Mouse (Mus musculus): ENCODE measurements at regions not wholly inside any gene's neighbourhood (a gene's known extent, or its start where the extent isn't known, plus 50 kb on each side); places are given as distances from the start of the nearest gene placed in this dataset.
A peak's percentile ranks its signal among the peaks of the same experiment; 100 is the strongest.

DNA sequence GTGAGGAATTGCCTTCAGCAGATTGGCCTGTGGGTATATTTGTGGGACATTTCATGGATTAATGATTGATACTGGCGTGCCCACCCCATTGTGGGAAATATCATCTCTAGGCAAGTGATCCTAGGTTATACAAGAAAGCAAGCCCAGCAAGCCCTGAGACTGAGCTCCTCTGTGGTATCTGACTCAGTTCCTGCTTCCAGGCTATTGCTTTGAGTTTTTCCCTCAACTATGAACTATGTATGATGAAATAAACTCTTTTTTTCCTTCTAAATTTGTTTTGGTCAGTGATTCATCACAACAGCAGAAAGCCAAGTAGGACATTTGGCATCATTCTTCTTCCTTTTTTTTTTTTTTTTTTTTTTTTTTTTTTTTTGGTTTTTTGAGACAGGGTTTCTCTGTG, 119.8 kb downstream of the Tbr1 start:
- Histone ChIP-seq H3K27me3 (no peaks in the 10 kb centered on the region), H3K9me3 (no peaks in the 10 kb centered on the region), H3K9ac (replicated peaks) (no peak overlapping the region), H3K4me2 (replicated peaks) (no peak overlapping the region), H3K4me1 (replicated peaks) (no peaks in the 10 kb centered on the region), H3K36me3 (no peaks in the 10 kb centered on the region), H3K27ac (no peak overlapping the region), H3K4me3 (replicated peaks) (no peak overlapping the region)
- no peak for ATAC-seq
- WGBS = 83% methylated on average over 1 of the region's 1 CpGs

DNA sequence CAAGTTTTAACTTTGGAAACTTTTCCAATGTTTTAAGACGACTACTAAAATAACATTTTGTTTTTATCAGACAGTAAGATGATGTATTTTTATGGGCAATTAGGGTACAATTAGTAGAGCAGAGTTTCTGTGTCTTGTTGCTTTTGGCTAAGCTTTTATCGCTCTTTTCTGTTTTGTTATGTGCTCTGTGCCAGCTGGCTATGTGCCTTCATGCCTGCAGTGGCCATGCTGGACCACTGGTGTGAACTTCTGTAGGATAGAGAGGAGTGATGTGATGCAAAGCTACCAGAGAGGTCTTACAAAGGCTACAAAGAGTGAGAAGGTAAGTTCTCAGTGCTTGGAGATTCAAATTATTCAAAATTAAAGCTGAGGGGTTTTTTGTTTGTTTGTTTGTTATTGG, 108.0 kb upstream of the Slc4a10 start:
- H3K9me3 ChIP-seq = no peaks in the 10 kb centered on the region
- H3K4me2 ChIP-seq (replicated peaks) = no peak overlapping the region
- 92% methylated on average over 2 of the region's 2 CpGs for WGBS
- H3K27ac ChIP-seq = no peak overlapping the region
- no peak overlapping the region for H3K4me3 ChIP-seq (replicated peaks)
- no peaks in the 10 kb centered on the region for H3K4me1 ChIP-seq (replicated peaks)
- H3K36me3 ChIP-seq = no peaks in the 10 kb centered on the region
- no peak for ATAC-seq
- H3K27me3 ChIP-seq = no peaks in the 10 kb centered on the region
- H3K9ac ChIP-seq (replicated peaks) = no peak overlapping the region

GRCm38 (mm10) chr2:61965916-61966315, 80.3 kb upstream of the Slc4a10 start:
- Histone ChIP-seq H3K4me2 (replicated peaks) (no peak overlapping the region), H3K27me3 (no peaks in the 10 kb centered on the region), H3K9me3 (no peaks in the 10 kb centered on the region), H3K4me3 (replicated peaks) (no peak overlapping the region), H3K9ac (replicated peaks) (no peak overlapping the region), H3K27ac (no peak overlapping the region), H3K36me3 (no peaks in the 10 kb centered on the region), H3K4me1 (replicated peaks) (no peaks in the 10 kb centered on the region)
- WGBS = 97% methylated on average over 2 of the region's 2 CpGs
- ATAC-seq = no peak

- no peak overlapping the region for H3K27ac ChIP-seq
- no peak overlapping the region for H3K4me2 ChIP-seq (replicated peaks)
- H3K4me3 ChIP-seq (replicated peaks) = no peak overlapping the region
- H3K9me3 ChIP-seq = no peaks in the 10 kb centered on the region
- H3K9ac ChIP-seq (replicated peaks) = no peak overlapping the region
- ATAC-seq = peak; percentile 53; the same call in 1 of the 2 replicates
- H3K4me1 ChIP-seq (replicated peaks) = no peaks in the 10 kb centered on the region
- WGBS = 15% methylated on average over 2 of the region's 2 CpGs
- H3K36me3 ChIP-seq = no peaks in the 10 kb centered on the region
- no peaks in the 10 kb centered on the region for H3K27me3 ChIP-seq
Measured at GRCm38 (mm10) chr2:61967724-61968123, 78.5 kb upstream of the Slc4a10 start.

GRCm38 (mm10) chr2:61970029-61970428, 76.2 kb upstream of the Slc4a10 start:
- 44% methylated on average over 2 of the region's 2 CpGs for WGBS
- Histone ChIP-seq H3K9ac (replicated peaks) (no peak overlapping the region), H3K27me3 (no peaks in the 10 kb centered on the region), H3K4me1 (replicated peaks) (no peaks in the 10 kb centered on the region), H3K4me2 (replicated peaks) (no peak overlapping the region), H3K4me3 (replicated peaks) (no peak overlapping the region), H3K27ac (no peak overlapping the region), H3K36me3 (no peaks in the 10 kb centered on the region), H3K9me3 (0 out of 2 replicates have a peak, but pooled peaks cover 2% of the 10 kb centered on the region)
- no peak for ATAC-seq

DNA sequence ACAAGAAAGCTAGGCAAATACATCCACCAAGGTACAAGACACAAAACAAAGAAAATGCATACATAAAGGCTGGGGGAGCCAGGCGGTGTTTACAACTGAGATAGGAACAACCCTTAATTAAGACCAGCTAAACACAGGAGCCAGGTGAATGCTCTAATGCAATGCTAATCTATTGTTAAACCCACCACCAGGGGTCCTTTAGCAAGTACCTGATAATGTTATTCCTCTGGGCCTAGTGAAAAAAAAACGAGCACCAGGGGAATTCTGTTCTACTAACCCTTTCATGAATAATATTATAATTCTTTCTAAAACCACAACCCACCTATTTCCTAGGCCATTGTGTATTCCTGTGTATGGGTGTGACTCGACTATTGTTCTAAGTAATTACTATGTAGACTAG, 61.5 kb upstream of the Slc4a10 start:
- no peaks in the 10 kb centered on the region for H3K4me1 ChIP-seq (replicated peaks)
- H3K4me3 ChIP-seq (replicated peaks) = no peak overlapping the region
- 70% methylated on average over 3 of the region's 3 CpGs for WGBS
- no peaks in the 10 kb centered on the region for H3K36me3 ChIP-seq
- H3K4me2 ChIP-seq (replicated peaks) = no peak overlapping the region
- H3K9me3 ChIP-seq = no peaks in the 10 kb centered on the region
- H3K9ac ChIP-seq (replicated peaks) = no peak overlapping the region
- H3K27ac ChIP-seq = no peak overlapping the region
- no peaks in the 10 kb centered on the region for H3K27me3 ChIP-seq
- no peak for ATAC-seq

- no peak overlapping the region for H3K4me3 ChIP-seq (replicated peaks)
- H3K4me2 ChIP-seq (replicated peaks) = no peak overlapping the region
- no peaks in the 10 kb centered on the region for H3K4me1 ChIP-seq (replicated peaks)
- H3K27me3 ChIP-seq = no peaks in the 10 kb centered on the region
- no peaks in the 10 kb centered on the region for H3K9me3 ChIP-seq
- no peaks in the 10 kb centered on the region for H3K36me3 ChIP-seq
- H3K27ac ChIP-seq = no peak overlapping the region
- 57% methylated on average over 5 of the region's 5 CpGs for WGBS
- ATAC-seq = no peak
- H3K9ac ChIP-seq (replicated peaks) = no peak overlapping the region
Measured at GRCm38 (mm10) chr2:61986967-61987550, 59.2 kb upstream of the Slc4a10 start.
